Comparison of ENCODE assay signal across 9 mouse cellular contexts in the genomic region with DNA sequence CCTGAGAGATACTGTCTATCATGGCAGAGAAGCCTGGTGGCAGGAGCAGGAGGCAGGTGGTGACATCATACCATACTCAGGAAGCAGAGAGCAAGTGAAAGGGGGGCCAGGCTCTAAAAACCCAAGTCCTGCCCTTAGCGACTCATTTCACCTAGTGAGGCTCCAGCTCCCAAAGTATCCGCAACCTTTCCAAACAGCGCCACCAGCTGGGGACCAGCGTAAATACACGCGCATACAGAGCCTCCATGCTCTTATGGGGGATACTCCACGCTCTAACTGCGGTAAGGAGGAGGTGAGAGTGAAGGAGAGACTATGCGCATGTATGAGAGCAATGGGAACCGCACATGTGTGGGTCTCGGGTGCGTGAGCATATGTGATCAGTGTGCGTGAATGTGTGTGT. TPM values are rescaled to one million over a fixed set of nuclear protein-coding genes. Genes with fewer than 3 reads are reported as not detected.
DNase-seq lines count a peak whose midpoint lies in the region; ATAC-seq and TF ChIP-seq lines count a peak whose summit lies in the region.
"Had no signal": no experiment of that assay in that cellular context is flagged by ENCODE, and none has a peak within 500 bp of the region (broad histone marks: within the 10 kb centered on the region; RNA-seq: fewer than 3 reads in every experiment).

No protein-coding gene starts in this region.

- no peak for ATAC-seq in Patski
- ATAC-seq in frontal cortex, adult (ENCODE audit: low TSS enrichment), result peak; percentile 73
- no peak for ATAC-seq in liver, postnatal 0 days

- H3K36me3 ChIP-seq in E14TG2a.4 (ENCODE audit: insufficient read depth, low read length), result no peaks in the 10 kb centered on the region
- H3K36me3 ChIP-seq in liver, postnatal 0 days (replicated peaks; ENCODE audit: insufficient read depth, low read length), result no peaks in the 10 kb centered on the region
- H3K36me3 ChIP-seq: limb, embryonic 15.5 days had no signal

- no peak overlapping the region for H3K9ac ChIP-seq in liver, postnatal 0 days (replicated peaks)
- H3K9ac ChIP-seq: limb, embryonic 15.5 days had no signal

- WGBS in liver, postnatal 0 days (ENCODE audit: insufficient replicate concordance), result 26% methylated on average over 13 of the region's 13 CpGs

- peak; percentile 18 for DNase-seq in kidney, adult 18-20 months
- DNase-seq in kidney, adult 8-10 months, result no peak
- no peak for DNase-seq in Patski (ENCODE audit: low read depth, low spot score)
- DNase-seq in liver, postnatal 0 days, result peak; percentile 53
- DNase-seq in testis, postnatal 10 days (ENCODE audit: low spot score), result peak; percentile 75

- in situ Hi-C loops in Patski (cut with MboI; ENCODE audit: low pct_unique_long_range_greater_than_20kb), result loop anchor here (25.0 kb wide), 1 partner anchor 426 kb away; no protein-coding TSS in a partner anchor

- TF ChIP-seq EP300 in liver, postnatal 0 days (IDR thresholded peaks at IDR 0.05; ENCODE audit: low read depth), result no peak

- TF ChIP-seq CTCF in E14TG2a.4 (conservative IDR thresholded peaks at IDR 0.05; ENCODE audit: low read length), result peak; percentile 87
- TF ChIP-seq CTCF in Patski (IDR thresholded peaks at IDR 0.05), result peak; percentile 56
- TF ChIP-seq CTCF in liver, postnatal 0 days (IDR thresholded peaks at IDR 0.05; ENCODE audit: low read depth), result peak; percentile 63

- H3K4me1 ChIP-seq in E14TG2a.4 (replicated peaks; ENCODE audit: low read depth, low read length), result peaks cover 42% of the 10 kb centered on the region
- H3K4me1 ChIP-seq in liver, postnatal 0 days (ENCODE audit: insufficient read depth), result no peaks in the 10 kb centered on the region

- CTCF ChIA-PET in Patski (lab: Charles Lee), result interaction anchor here (1.0 to 1.6 kb wide), 4 partner anchors 25 to 223 kb away, joined by 3 to 7 read pairs (median 3); no protein-coding TSS in a partner anchor

- POLR2A ChIA-PET in Patski (lab: Charles Lee), result no interaction called here

- no peak overlapping the region for H3K4me3 ChIP-seq in E14TG2a.4 (replicated peaks; ENCODE audit: low read length)
- H3K4me3 ChIP-seq in liver, postnatal 0 days (ENCODE audit: low read depth, low read length), result no peak overlapping the region
- H3K4me3 ChIP-seq: erythroblast, embryonic 14.5 days; limb, embryonic 15.5 days had no signal

- H3K9me3 ChIP-seq in E14TG2a.4 (ENCODE audit: low read length), result no peaks in the 10 kb centered on the region
- no peaks in the 10 kb centered on the region for H3K9me3 ChIP-seq in liver, postnatal 0 days (ENCODE audit: low read length)
- H3K9me3 ChIP-seq: limb, embryonic 15.5 days had no signal

- H3K27me3 ChIP-seq in E14TG2a.4 (ENCODE audit: insufficient read depth, low read length) (peaks cover 46% of the 10 kb centered on the region), Patski (peaks cover 22% of the 10 kb centered on the region)
- H3K27me3 ChIP-seq in liver, postnatal 0 days (ENCODE audit: insufficient read depth, low read length), result no peaks in the 10 kb centered on the region

- no peak overlapping the region for H3K27ac ChIP-seq in liver, postnatal 0 days (ENCODE audit: low read depth)
- H3K27ac ChIP-seq: limb, embryonic 15.5 days had no signal

- no peak overlapping the region for H3K4me2 ChIP-seq in liver, postnatal 0 days (ENCODE audit: low read depth, low read length)
- H3K4me2 ChIP-seq: limb, embryonic 15.5 days had no signal

RNA-seq across cellular contexts. Expression of a gene that starts 39.9 kb away (rescaled TPM):
- not detected for polyA plus RNA-seq in Patski (2021)
- 0.19 and 0.49 TPM in 2 replicates for polyA plus RNA-seq in liver, postnatal 0 days (2015; fragmentation: Nextera tagmentation; extraction: Ambion mirVana)
- polyA plus RNA-seq: erythroblast, embryonic 14.5 days had no signal

RNA-seq across cellular contexts. Expression of a gene that starts 51.0 kb away (rescaled TPM):
- polyA plus RNA-seq in Patski (2021), result 0.06 TPM
- polyA plus RNA-seq in liver, postnatal 0 days (2015; fragmentation: Nextera tagmentation; extraction: Ambion mirVana), result not detected in 2 replicates
- polyA plus RNA-seq: erythroblast, embryonic 14.5 days had no signal

Comparison
In these comparisons a context has a peak if more than half of its experiments do, and no peak if none do; other contexts are left out.
1. DNase-seq: peak in kidney, adult 18-20 months (single experiment), liver, postnatal 0 days (single experiment) and testis, postnatal 10 days (single experiment); none in kidney, adult 8-10 months (0 of 2) and Patski (single experiment).
2. Peak in every context shown above with its lines, with median percentiles within 50 percentile points of each other: CTCF ChIP-seq.